Mouse (Mus musculus): ENCODE results near the gene Gins1. TPM values are rescaled to one million over a fixed set of nuclear protein-coding genes. Genes with fewer than 3 reads are reported as not detected.
"Not testable (repeated sequence)": the region's sequence is repeated elsewhere in the genome, so short reads cannot be mapped to it uniquely, and the experiment has no call there.

Gins1 gene
- polyA plus RNA-seq, 1 experiment from 2014 or later = 59.1 TPM

DNA sequence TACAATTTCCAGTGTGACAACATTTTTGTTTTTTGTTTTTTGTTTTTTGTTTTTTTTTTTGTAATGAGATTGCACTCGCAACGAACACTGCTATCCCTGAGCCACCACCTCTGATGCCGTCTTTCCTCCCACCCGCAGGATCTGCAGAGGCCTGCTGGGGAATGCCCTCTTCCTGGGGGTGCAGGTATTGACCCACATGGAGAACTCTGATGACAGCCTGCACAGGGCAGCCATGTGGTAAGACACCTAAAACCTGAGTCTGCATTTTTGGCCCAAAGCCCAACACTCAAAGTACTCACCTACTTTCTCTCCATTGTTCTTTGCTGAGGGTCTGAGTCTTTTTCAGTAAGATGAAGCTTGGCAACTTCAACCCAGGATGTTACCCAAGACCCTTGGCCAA, 29.5 kb downstream of the Gins1 start:
- H3K4me2 ChIP-seq (replicated peaks) = no peak overlapping the region
- WGBS = 91% methylated on average over 4 of the region's 4 CpGs
- H3K9me3 ChIP-seq = no peaks in the 10 kb centered on the region
- ATAC-seq (ENCODE audit: insufficient number of reproducible peaks, insufficient read depth, low FRiP score, low TSS enrichment) = no peak
- H3K36me3 ChIP-seq = peaks cover 56% of the 10 kb centered on the region
- no peak overlapping the region for H3K27ac ChIP-seq
- H3K9ac ChIP-seq = no peak overlapping the region
- no peaks in the 10 kb centered on the region for H3K4me1 ChIP-seq
- no peak overlapping the region for H3K4me3 ChIP-seq
- H3K27me3 ChIP-seq = no peaks in the 10 kb centered on the region

DNA sequence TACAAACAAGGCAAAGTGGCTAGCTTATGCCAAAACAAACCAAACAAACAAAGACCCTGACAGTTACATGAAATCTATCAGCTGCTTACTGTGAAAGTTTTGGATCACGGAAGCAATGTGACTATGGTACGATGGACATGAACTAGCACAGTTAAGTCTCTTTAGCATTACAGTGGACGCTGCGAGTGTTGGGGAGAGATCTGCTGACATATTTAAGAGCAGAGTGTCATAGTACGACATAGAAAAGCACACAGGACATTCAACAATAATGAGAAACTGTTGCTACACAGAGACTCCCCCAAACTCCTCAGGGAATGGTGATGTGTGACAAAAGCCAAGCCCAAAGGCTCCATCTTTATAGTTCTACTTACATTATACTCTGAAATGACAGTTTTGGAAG, 38.8 kb downstream of the Gins1 start:
- Histone ChIP-seq H3K4me2 (replicated peaks) (no peak overlapping the region), H3K27me3 (no peaks in the 10 kb centered on the region)
- 89% methylated on average over 5 of the region's 5 CpGs for WGBS

DNA sequence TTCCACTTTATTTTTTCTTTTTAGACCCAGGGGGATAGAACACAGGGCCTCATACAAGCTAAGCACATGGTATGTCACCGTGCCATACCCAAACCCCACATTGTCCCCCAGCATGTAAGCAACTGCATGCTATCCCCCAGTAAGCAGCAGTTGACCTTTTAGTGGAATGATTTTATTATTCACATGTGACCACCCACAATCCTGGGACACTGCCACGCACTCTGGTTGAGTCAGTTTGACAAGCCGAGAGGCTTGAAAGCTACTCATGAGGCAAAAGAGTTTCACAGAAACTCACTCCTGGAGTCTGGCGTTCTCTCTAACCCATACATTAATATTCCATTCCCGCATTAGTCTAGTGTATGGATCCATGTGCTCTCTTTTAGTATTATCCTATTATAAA, 42.1 kb downstream of the Gins1 start:
- not testable (repeated sequence) for H3K9ac ChIP-seq; H3K9me3 ChIP-seq; ATAC-seq (ENCODE audit: insufficient number of reproducible peaks, insufficient read depth, low FRiP score, low TSS enrichment); H3K27me3 ChIP-seq; H3K4me1 ChIP-seq; H3K27ac ChIP-seq; H3K4me3 ChIP-seq; H3K4me2 ChIP-seq (replicated peaks)
- 97% methylated on average over 5 of the region's 5 CpGs for WGBS
- peaks cover 44% of the 10 kb centered on the region for H3K36me3 ChIP-seq

More for the DNA sequence above, 38.8 kb downstream of the Gins1 start:
- no peaks in the 10 kb centered on the region for H3K4me1 ChIP-seq
- peaks cover 28% of the 10 kb centered on the region for H3K36me3 ChIP-seq
- no peaks in the 10 kb centered on the region for H3K9me3 ChIP-seq
- H3K9ac ChIP-seq = no peak overlapping the region
- no peak overlapping the region for H3K4me3 ChIP-seq
- no peak overlapping the region for H3K27ac ChIP-seq
- ATAC-seq (ENCODE audit: insufficient number of reproducible peaks, insufficient read depth, low FRiP score, low TSS enrichment) = no peak

DNA sequence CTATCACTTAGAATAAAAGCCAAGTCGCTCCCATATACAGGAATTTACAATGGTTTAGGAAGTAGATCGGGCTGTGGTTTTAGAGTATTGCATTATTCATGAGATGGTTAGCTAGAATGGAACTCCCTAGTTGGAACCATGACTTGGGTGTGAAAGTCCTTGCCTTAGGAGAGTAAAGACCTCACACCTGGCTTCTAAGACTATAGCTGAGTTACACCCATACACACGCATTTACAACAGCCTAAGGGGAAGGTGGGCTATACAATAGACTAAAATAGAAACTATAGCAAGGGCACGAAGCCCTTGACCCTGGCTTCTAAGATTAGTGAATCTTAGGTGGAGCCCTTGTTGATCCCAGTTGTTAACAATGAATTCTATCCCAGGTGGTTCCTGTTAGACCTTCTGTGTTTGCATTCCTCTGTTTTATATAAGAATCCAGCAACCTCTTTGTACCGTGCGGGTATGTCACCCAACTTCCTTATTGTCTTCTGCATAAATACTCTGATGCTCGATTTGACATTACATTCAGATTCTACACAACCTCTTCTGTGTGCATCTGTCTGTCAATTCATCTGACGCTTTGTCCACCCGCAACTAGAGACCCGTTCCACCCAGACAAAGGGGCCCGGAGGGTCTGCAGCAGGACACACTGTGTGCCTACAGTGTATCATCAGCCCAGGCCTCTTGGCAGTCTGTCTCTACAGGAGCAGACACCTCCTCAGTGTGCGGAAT, 42.8 kb downstream of the Gins1 start:
- H3K4me2 ChIP-seq (replicated peaks); H3K4me1 ChIP-seq; H3K4me3 ChIP-seq; H3K9ac ChIP-seq; H3K27ac ChIP-seq; H3K27me3 ChIP-seq; H3K9me3 ChIP-seq; ATAC-seq (ENCODE audit: insufficient number of reproducible peaks, insufficient read depth, low FRiP score, low TSS enrichment): not testable (repeated sequence)
- 92% methylated on average over 12 of the region's 12 CpGs for WGBS
- peaks cover 50% of the 10 kb centered on the region for H3K36me3 ChIP-seq

DNA sequence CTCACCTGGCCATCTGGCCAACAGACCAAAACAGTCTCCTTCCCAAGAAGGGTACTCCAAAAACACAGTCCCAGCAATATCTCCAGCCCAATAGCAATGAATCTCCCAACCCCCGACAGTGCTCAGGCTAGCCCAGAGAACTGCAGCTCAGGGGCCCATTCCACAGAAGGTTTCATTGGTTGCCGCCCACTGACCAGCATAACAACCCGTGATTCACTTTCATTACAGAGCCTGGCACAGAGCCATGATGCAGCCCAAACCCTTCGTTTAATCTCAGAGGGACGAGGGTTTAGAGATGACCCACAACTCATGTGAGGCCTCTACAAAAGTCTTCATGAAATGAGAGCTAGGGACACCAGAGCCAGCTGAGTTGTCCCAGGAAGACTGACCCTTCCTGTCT, 43.6 kb downstream of the Gins1 start:
- Histone ChIP-seq H3K9me3 (no peaks in the 10 kb centered on the region), H3K36me3 (peaks cover 48% of the 10 kb centered on the region), H3K4me1 (no peaks in the 10 kb centered on the region), H3K27ac (no peak overlapping the region), H3K9ac (no peak overlapping the region), H3K4me2 (replicated peaks) (no peak overlapping the region), H3K4me3 (no peak overlapping the region), H3K27me3 (no peaks in the 10 kb centered on the region)
- 87% methylated on average over 5 of the region's 5 CpGs for WGBS
- no peak for ATAC-seq (ENCODE audit: insufficient number of reproducible peaks, insufficient read depth, low FRiP score, low TSS enrichment)

DNA sequence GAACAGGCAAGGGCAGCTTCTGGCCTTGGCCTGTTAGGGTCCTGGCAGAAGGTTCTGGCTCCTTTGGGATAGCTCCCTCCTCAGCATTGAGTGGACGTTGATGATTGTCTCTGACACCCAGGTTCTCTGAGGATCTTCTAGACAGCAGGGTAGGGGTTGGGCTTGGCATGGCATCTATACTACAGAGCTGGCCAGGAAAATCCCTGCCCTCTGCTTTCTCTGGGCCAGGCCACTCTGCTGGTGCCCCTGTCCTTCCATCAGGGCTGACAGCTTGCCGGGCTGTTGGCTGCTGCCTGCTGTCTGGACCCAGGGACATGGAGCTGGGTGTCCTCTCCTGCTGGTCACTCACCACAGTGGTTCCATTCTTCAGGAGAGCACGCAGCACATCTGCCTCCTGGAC, 44.5 kb downstream of the Gins1 start:
- WGBS = 87% methylated on average over 3 of the region's 3 CpGs
- no peak overlapping the region for H3K4me3 ChIP-seq
- peaks cover 47% of the 10 kb centered on the region for H3K36me3 ChIP-seq
- H3K9me3 ChIP-seq = no peaks in the 10 kb centered on the region
- H3K9ac ChIP-seq = no peak overlapping the region
- H3K4me1 ChIP-seq = no peaks in the 10 kb centered on the region
- no peak for ATAC-seq (ENCODE audit: insufficient number of reproducible peaks, insufficient read depth, low FRiP score, low TSS enrichment)
- no peaks in the 10 kb centered on the region for H3K27me3 ChIP-seq
- no peak overlapping the region for H3K27ac ChIP-seq
- no peak overlapping the region for H3K4me2 ChIP-seq (replicated peaks)

DNA sequence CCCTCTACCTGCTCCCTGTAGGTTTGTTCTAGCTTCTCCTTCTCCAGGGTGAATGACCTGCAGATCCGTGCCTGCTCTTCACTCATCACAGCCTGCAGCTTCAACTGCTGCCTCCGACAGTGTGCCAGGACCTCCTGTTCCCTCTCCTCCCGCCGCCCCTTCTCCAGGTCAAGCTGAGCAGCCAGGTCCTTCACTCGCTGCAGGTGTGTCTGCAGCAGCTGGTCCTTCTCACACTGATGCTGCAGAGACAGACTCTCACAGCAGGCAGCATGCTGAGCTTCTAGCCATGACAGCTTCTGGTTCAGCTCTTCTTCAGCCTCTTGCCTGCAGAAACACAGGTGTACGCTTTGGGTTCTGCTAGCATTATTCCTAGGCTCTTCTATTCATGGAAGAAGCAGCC, 44.9 kb downstream of the Gins1 start:
- Histone ChIP-seq H3K4me2 (replicated peaks) (no peak overlapping the region), H3K27ac (no peak overlapping the region), H3K9ac (no peak overlapping the region), H3K27me3 (no peaks in the 10 kb centered on the region), H3K9me3 (no peaks in the 10 kb centered on the region), H3K36me3 (peaks cover 46% of the 10 kb centered on the region), H3K4me1 (no peaks in the 10 kb centered on the region), H3K4me3 (no peak overlapping the region)
- ATAC-seq (ENCODE audit: insufficient number of reproducible peaks, insufficient read depth, low FRiP score, low TSS enrichment) = no peak
- WGBS = 93% methylated on average over 6 of the region's 6 CpGs

DNA sequence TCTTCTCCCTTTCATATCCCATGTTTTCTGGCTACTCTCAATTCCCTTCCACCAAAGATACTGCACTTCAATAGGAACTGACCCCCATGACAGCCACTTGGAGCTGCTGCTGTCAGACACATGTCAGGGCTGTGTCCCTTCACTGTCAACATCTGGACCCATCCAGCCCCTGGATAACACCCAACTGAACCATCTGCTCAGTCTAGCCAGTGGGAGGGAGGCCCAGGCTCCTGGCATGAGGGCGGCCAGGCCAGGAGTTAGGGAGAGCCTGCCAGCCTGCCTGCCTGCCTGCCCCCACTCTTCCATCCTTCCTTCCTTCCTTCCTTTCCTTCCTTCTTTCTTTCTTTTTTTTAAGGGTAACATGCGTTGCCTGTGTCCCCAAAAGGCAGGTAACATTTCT, 46.0 kb downstream of the Gins1 start:
- Histone ChIP-seq H3K4me2 (replicated peaks) (no peak overlapping the region), H3K4me1 (no peaks in the 10 kb centered on the region), H3K27me3 (no peaks in the 10 kb centered on the region), H3K9ac (no peak overlapping the region), H3K4me3 (no peak overlapping the region), H3K27ac (no peak overlapping the region), H3K9me3 (no peaks in the 10 kb centered on the region), H3K36me3 (peaks cover 51% of the 10 kb centered on the region)
- no peak for ATAC-seq (ENCODE audit: insufficient number of reproducible peaks, insufficient read depth, low FRiP score, low TSS enrichment)
- WGBS = 86% methylated on average over 2 of the region's 2 CpGs

DNA sequence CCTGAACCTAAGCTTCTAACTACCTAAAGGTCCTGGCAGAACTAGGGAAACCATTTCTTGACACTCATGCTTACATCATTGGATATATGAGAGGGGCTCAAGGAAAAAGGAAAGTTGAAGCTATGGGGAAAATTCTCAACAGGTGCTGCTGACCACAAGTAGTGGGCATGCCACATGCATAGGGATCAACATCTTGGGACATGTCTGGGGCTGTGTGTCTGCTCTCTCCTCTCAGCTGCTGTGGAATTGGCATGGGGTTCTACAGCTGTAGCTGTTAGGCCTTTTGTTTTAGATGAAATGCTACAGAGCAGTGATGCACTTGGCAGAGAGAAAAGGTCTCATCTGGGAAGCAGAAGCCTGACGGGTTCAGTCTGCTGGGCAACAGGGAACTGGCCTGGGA, 50.7 kb downstream of the Gins1 start:
- Histone ChIP-seq H3K9ac (no peak overlapping the region), H3K4me1 (no peaks in the 10 kb centered on the region), H3K4me3 (no peak overlapping the region), H3K36me3 (peaks cover 68% of the 10 kb centered on the region), H3K27me3 (no peaks in the 10 kb centered on the region), H3K27ac (no peak overlapping the region), H3K4me2 (replicated peaks) (no peak overlapping the region), H3K9me3 (no peaks in the 10 kb centered on the region)
- WGBS = 81% methylated on average over 1 of the region's 1 CpGs
- no peak for ATAC-seq (ENCODE audit: insufficient number of reproducible peaks, insufficient read depth, low FRiP score, low TSS enrichment)

DNA sequence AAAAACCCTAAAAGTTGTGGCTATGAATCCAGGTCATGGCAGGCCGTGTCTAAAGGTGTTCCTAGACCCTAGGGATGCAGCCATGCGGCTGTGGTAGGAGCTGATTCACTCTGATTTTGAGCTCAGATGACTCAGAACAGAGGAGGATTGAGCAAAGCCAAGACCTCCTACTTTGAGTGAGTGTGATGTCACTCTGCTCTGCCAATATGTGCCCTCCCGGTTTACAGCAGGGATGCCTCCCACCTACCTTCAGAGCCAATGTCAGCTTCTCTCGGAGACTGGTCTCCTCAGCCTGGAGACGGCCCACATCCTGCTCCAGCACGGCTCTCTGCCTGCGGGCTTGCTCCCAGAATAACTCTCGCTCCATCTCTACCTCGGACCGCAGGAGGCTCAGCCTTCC, 54.3 kb downstream of the Gins1 start:
- H3K4me2 ChIP-seq (replicated peaks) = no peak overlapping the region
- no peak overlapping the region for H3K27ac ChIP-seq
- no peak overlapping the region for H3K4me3 ChIP-seq
- no peak overlapping the region for H3K9ac ChIP-seq
- H3K36me3 ChIP-seq = peaks cover 54% of the 10 kb centered on the region
- H3K9me3 ChIP-seq = no peaks in the 10 kb centered on the region
- WGBS = 88% methylated on average over 10 of the region's 10 CpGs
- H3K27me3 ChIP-seq = no peaks in the 10 kb centered on the region
- no peak for ATAC-seq (ENCODE audit: insufficient number of reproducible peaks, insufficient read depth, low FRiP score, low TSS enrichment)
- no peaks in the 10 kb centered on the region for H3K4me1 ChIP-seq

DNA sequence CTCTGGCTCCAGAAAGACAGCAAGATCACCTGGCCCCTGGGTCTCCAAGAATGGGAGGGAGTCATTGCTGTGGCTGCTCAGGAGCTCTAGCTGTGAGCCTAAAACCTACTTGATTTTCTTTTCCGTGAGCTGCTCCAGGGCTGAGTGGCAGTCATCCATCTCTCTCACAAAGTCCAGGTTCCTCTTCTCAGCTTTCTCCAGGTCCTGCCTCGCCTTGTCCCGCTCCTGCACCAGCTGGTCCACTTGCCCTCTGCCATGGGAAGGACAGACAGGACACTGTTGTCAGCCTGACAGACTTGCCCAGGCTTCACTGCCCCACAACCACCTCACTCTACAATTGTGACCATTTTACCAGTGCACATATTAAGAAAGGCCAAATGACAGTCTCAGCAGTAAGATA, 58.0 kb downstream of the Gins1 start:
- 86% methylated on average over 3 of the region's 3 CpGs for WGBS
- Histone ChIP-seq H3K36me3 (peaks cover 46% of the 10 kb centered on the region), H3K27ac (no peak overlapping the region), H3K4me2 (replicated peaks) (no peak overlapping the region), H3K27me3 (no peaks in the 10 kb centered on the region), H3K9ac (no peak overlapping the region), H3K4me1 (no peaks in the 10 kb centered on the region), H3K4me3 (no peak overlapping the region), H3K9me3 (no peaks in the 10 kb centered on the region)
- no peak for ATAC-seq (ENCODE audit: insufficient number of reproducible peaks, insufficient read depth, low FRiP score, low TSS enrichment)

DNA sequence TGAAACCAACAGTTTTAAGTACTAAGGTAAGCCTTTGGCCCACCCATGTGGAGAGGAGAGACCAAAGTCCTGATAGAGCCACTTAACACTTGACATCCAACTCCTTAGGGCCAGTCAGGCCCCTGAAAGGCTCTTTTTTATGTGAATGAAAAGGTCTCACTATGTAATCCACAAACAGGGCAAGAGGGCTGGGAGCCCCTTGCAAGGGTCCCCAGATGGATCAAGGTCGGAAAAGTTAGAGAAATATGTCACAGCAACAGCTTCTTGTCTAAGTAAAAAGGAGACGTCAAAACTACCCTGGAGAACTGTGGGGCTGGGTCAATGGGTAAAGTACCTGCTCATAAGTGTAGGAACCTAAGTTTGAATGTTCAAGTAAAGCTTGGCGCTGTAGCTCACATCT, 59.4 kb downstream of the Gins1 start:
- ATAC-seq (ENCODE audit: insufficient number of reproducible peaks, insufficient read depth, low FRiP score, low TSS enrichment) = no peak
- Histone ChIP-seq H3K9me3 (no peaks in the 10 kb centered on the region), H3K36me3 (peaks cover 39% of the 10 kb centered on the region), H3K27ac (no peak overlapping the region), H3K4me2 (replicated peaks) (no peak overlapping the region), H3K27me3 (no peaks in the 10 kb centered on the region), H3K4me3 (no peak overlapping the region), H3K9ac (no peak overlapping the region), H3K4me1 (no peaks in the 10 kb centered on the region)
- WGBS = 85% methylated on average over 3 of the region's 3 CpGs

DNA sequence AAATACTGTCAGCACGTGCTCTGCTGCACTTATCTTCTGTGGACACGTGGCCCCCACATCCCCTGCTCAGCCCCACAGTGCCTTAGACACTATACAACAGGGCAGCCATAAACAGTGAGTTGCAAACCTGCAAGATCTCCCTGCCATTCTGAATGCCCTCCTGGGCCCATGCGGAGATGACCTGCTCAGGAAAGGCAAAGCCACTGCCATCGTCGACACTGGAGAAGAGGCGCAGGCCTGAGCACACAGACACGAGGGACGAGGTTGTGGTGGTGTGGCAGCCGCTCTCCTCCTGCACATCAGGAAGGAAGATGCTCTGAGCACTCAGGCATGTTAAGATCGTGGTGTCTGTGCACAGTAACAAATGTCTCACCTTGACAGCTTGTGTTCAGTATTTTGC, 60.8 kb downstream of the Gins1 start:
- H3K36me3 ChIP-seq = peaks cover 29% of the 10 kb centered on the region
- H3K9ac ChIP-seq = no peak overlapping the region
- no peaks in the 10 kb centered on the region for H3K9me3 ChIP-seq
- H3K27ac ChIP-seq = no peak overlapping the region
- H3K4me3 ChIP-seq = no peak overlapping the region
- H3K4me1 ChIP-seq = no peaks in the 10 kb centered on the region
- 93% methylated on average over 10 of the region's 10 CpGs for WGBS
- no peak for ATAC-seq (ENCODE audit: insufficient number of reproducible peaks, insufficient read depth, low FRiP score, low TSS enrichment)
- no peak overlapping the region for H3K4me2 ChIP-seq (replicated peaks)
- H3K27me3 ChIP-seq = no peaks in the 10 kb centered on the region
